Mouse (Mus musculus) stomach, embryonic 14.5 days (tissue): Measurements from ENCODE around the gene Gm10972. TPM values are rescaled to one million over a fixed set of nuclear protein-coding genes. Genes with fewer than 3 reads are reported as not detected.
A peak's percentile ranks its signal among the peaks of the same experiment; 100 is the strongest.
"Not testable (repeated sequence)": the region's sequence is repeated elsewhere in the genome, so short reads cannot be mapped to it uniquely, and the experiment has no call there.

Experiments used
- ATAC-seq: fragments of 200-750 bp; cut with Nextera tagmentation; 2 replicates; pipeline ENCODE4 v1.8.0; 2017; ENCODE audit warnings: low read depth, moderate TSS enrichment; ENCODE audit not compliant: insufficient number of reproducible peaks, insufficient read depth, low FRiP score
- H3K27ac ChIP-seq: fragments of 300-500 bp; sonication (generic); 2 replicates; pipeline ENCODE4 v1.5.1; 2014; ENCODE audit warnings: mild to moderate bottlenecking, low read length, moderate library complexity, mixed read lengths
- H3K27me3 ChIP-seq: fragments of 300-500 bp; sonication (generic); 2 replicates; pipeline ENCODE4 v1.6.1; 2014; ENCODE audit warnings: low read length, control low read depth, mixed read lengths; ENCODE audit not compliant: control insufficient read depth, insufficient read depth
- H3K36me3 ChIP-seq: fragments of 300-500 bp; sonication (generic); 2 replicates; pipeline ENCODE4 v1.6.1; 2014; ENCODE audit warnings: mild to moderate bottlenecking, control low read depth, low read length, moderate library complexity, mixed read lengths; ENCODE audit not compliant: control insufficient read depth, insufficient read depth
- H3K4me1 ChIP-seq: fragments of 300-500 bp; sonication (generic); 2 replicates; pipeline ENCODE4 v1.6.1; 2014; ENCODE audit warnings: low read length, control low read depth, mixed read lengths; ENCODE audit not compliant: control insufficient read depth, insufficient read depth
- H3K4me2 ChIP-seq: fragments of 300-500 bp; sonication (generic); replicated peaks from 2 replicates; pipeline ENCODE4 v1.6.1; 2014; ENCODE audit warnings: low read depth, low read length, control low read depth
- H3K4me3 ChIP-seq: fragments of 300-500 bp; sonication (generic); 2 replicates; pipeline ENCODE4 v1.5.1; 2014; ENCODE audit warnings: low read depth, low read length, control low read depth
- H3K9ac ChIP-seq: fragments of 300-500 bp; sonication (generic); replicated peaks from 2 replicates; pipeline ENCODE4 v1.6.1; 2014; ENCODE audit warnings: low read depth, mild to moderate bottlenecking, control low read depth, low read length, moderate library complexity, mixed read lengths
- H3K9me3 ChIP-seq: fragments of 300-500 bp; sonication (generic); 2 replicates; pipeline ENCODE4 v1.6.1; 2016; ENCODE audit warnings: low read depth, low read length, control low read depth; ENCODE audit not compliant: control insufficient read depth
- WGBS: fragments of 180-500 bp; shearing (Covaris S2); extraction: QIAGEN DNeasy Blood & Tissue Kit; methylation state at CpG from one replicate; pipeline ENCODE4 v1.1.7; 2014; 5-methylcytosine and 5-hydroxymethylcytosine counted together
- polyA plus RNA-seq: library from polyadenylated mRNA; unstranded; fragments of >200 nt; fragmentation: Nextera tagmentation; extraction: Ambion mirVana; gene quantifications from 2 replicates; pipeline ENCODE4 v1.2.1, GENCODE M21; 2014

Gene Gm10972
- polyA plus RNA-seq, 1 experiment from 2014 or later: not detected

DNA sequence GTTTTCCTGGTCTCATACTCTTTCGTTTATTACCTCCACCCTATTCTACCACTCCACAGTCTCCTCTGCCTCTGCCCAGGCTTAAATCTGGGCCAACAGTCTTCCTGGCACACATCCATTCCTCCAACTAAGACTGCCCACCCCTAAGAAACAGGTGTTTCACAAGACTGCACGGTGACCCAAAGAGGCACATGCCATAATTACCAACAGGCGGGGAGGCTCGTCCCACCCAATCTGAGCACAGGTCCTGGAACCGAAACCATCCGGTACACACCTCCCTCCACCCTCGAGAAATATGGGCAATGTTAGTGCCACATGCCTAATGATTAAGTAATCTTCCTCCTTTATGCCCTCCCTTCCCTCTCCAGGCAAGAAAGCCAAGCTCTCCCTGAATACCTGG, 7.5 kb downstream of the Gm10972 start:
- Histone ChIP-seq H3K27ac (no peak overlapping the region), H3K27me3 (no peaks in the 10 kb centered on the region), H3K4me3 (no peak overlapping the region), H3K4me2 (no peak overlapping the region), H3K9me3 (no peaks in the 10 kb centered on the region), H3K9ac (no peak overlapping the region), H3K36me3 (no peaks in the 10 kb centered on the region), H3K4me1 (peaks cover 17% of the 10 kb centered on the region)
- 71% methylated on average over 7 of the region's 7 CpGs for WGBS
- ATAC-seq: no peak

DNA sequence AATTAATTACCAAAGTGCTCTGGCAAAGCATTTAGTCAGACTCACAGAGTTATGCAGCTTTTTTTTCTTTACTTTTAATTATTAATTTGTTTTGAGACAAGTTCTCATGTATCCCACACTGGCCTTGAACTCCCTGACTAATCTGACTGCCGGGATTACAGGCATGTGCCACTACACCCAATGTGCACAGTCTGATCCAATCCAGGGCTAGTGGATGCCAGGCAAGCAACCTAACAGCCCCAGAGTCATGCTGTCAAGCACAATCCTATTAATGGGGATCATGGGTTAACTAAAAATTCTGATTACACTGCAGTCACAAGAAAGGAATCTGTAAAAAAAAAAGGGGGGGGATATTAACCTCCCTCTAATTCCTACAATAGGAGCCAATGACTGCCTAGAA, 11.1 kb downstream of the Gm10972 start:
- not testable (repeated sequence) for H3K27ac ChIP-seq, H3K4me3 ChIP-seq, H3K27me3 ChIP-seq, H3K9ac ChIP-seq, H3K4me2 ChIP-seq, ATAC-seq, H3K9me3 ChIP-seq, H3K36me3 ChIP-seq
- WGBS: 72% methylated on average over 1 of the region's 1 CpGs
- H3K4me1 ChIP-seq: peaks cover 18% of the 10 kb centered on the region

DNA sequence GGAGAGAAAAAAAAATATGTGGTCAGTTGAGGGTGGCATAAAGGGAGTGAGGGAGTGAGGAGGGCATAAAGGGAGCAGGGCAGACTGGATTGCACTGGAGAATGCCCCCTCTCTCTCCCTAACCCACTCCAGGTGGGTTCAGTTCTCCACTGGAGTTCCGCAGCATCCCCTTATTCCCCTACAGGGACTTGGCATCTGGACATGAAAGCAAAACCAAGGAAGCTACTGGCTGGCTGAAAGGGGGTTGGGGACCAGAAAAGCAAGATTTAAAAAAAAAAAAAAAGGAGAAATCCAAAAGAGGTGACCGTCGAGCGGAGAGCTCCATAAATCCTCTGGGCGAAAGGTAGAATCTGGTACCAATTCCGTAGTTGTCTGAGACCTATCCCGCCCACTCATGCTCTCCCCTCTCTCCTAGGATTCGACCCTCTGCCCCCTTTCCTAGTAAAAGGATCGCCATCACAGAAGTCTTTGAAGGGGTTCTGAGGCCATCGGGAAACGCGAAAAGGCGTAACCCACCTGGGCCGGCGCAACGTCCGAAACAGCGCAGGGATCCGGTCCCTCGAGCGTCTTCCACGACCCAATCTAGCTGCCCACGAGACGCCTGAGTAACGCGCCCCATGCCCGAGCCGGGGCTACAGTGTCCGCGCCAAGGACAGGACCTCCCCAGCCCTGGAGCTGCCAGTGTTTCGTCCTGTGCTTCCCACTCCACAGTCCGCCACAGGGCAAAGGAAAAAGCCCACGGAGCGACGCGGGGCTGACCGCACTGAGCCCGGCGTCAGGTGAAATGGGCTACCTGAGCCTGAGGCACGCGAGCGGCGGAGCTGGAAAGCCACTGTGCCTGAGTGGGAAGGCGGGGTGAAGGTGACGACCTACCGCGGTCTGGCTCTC, 15.2 kb downstream of the Gm10972 start:
- H3K27ac ChIP-seq, H3K36me3 ChIP-seq, H3K27me3 ChIP-seq, H3K4me1 ChIP-seq, ATAC-seq, H3K9me3 ChIP-seq: not testable (repeated sequence)
- Histone ChIP-seq H3K4me2 (peak overlapping the region; percentile 66), H3K9ac (peak overlapping the region; percentile 28; the same call in 1 of the 2 replicates), H3K4me3 (peak overlapping the region; percentile 33)
- 6% methylated on average over 22 of the region's 47 CpGs for WGBS

DNA sequence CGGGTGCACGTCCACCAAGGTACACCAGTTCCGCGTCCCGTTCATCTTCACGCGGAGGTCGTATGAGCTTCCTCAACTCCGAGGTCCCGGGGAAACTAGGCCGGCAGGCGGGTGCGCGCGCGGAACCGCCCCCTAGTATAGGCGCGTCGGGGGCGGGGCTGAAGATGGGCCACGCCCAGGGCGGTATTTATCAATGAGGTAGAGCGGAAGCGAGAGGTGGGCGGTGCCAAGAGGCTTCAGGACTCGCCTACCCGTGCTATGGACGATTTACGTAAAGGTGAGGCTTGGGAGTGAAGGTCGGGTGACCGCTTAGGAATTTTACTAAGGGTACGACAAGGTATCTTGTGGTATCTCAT, 15.8 kb downstream of the Gm10972 start, which contains the start of gene Tuft1:
Tuft1 (minus strand) TSS at position 133 of the 356 bp plus-strand sequence.
- H3K9me3 ChIP-seq, H3K36me3 ChIP-seq, H3K27me3 ChIP-seq, H3K4me1 ChIP-seq: not testable (repeated sequence)
- peak; percentile 91 for ATAC-seq
- Histone ChIP-seq H3K9ac (peak within 1 kb of the TSS; percentile 28; the same call in 1 of the 2 replicates), H3K4me2 (peak within 1 kb of the TSS; percentile 66), H3K27ac (peak within 1 kb of the TSS; percentile 61; the same call in 1 of the 2 replicates), H3K4me3 (peak within 1 kb of the TSS; percentile 33)
- 0% methylated on average over 18 of the region's 33 CpGs for WGBS

DNA sequence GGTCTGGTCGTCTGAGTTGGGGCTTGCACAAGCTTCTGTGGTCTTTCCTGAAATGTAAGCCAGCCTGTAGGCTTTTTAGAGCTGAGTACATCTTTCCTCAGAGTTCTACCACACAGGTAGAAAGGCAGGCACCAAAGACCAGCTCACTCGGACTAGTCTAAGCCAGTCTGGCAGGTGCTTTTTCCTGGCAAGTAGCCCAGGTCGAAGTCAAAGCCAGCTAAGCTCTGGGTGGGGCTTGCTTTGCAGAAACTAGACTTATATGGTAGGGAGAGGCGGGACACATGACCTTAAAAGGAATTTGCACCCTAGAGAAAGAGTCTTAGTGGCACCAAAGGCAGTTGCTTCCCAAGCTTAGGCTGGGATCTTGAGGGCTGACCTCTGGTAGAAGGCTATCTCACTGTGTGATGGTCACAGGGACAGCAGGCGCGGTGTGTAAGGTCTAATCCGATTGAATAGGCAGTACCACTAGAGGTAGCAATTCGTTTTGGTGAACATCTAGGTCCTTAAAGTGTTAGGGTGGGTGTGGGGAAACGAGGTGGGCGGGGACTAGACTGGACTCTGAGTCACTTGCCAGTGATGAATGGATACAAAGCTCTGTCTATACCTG, 16.3 kb downstream of the Gm10972 start:
- 33% methylated on average over 7 of the region's 10 CpGs for WGBS
- H3K36me3 ChIP-seq, H3K9ac ChIP-seq, H3K27me3 ChIP-seq, H3K9me3 ChIP-seq, H3K4me1 ChIP-seq, H3K4me3 ChIP-seq: not testable (repeated sequence)
- Histone ChIP-seq H3K27ac (peak overlapping the region; percentile 61; the same call in 1 of the 2 replicates), H3K4me2 (peak overlapping the region; percentile 35)
- ATAC-seq: peak; percentile 84

DNA sequence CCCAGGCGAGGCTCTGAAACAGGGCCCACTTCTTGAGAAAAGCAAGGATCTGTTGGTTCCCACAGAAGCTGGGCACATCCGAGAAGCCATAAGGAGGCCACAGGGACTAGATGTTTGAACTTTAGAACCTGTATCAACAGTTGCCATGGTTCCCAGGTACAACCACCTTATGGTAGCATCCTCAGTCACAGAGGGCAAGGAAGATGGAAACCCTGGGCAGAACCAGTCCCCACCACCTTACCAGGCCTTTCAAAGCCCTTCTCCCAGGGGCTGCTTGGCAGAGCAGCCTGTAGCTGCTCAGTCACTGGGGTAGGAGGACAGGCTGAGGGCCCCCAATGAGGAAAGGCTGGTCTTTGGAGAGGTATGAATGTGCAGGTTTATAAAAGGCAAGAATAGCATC, 17.9 kb downstream of the Gm10972 start:
- 89% methylated on average over 2 of the region's 2 CpGs for WGBS
- not testable (repeated sequence) for H3K27me3 ChIP-seq

DNA sequence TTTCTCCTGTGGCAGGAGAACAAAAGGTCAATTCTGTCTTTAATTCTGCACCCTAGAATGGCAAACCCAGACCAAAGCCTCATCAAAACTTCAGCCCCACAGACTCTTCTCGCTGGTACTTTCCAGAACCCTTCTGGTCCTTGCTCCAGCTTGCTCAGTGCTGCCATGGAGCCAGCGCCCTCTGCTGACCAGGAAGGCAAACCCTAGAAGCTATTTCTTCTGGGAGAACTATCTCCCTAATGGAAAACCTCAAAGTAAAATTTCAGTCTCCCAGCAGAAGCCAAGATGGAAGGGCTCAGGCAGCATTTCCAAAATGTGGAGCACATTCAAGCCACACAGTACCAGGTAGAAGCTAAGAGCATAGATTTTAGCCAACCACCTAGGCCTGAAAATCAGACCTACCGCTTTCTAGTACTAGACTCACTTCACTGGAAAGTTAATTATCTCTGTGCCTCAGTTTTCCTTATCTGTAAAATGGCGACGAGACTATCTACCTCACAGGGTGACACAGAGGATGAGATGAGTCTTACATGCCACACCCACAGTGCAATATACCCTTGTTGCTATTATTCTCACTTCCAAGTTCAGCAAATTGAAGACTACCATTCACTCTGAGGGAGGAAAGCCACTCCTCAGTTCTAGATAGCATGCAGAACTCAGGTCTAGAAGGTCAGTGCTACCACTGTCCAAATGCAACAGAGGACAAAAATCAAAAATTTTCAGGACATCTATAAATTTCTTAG, 22.3 kb downstream of the Gm10972 start:
- not testable (repeated sequence) for H3K4me3 ChIP-seq, H3K4me1 ChIP-seq, H3K36me3 ChIP-seq, H3K9ac ChIP-seq, ATAC-seq, H3K27me3 ChIP-seq, H3K27ac ChIP-seq, H3K4me2 ChIP-seq, H3K9me3 ChIP-seq
- WGBS: 78% methylated on average over 3 of the region's 5 CpGs

More for the DNA sequence above, 17.9 kb downstream of the Gm10972 start:
- H3K4me3 ChIP-seq, H3K4me2 ChIP-seq, H3K9ac ChIP-seq, H3K36me3 ChIP-seq, ATAC-seq, H3K4me1 ChIP-seq, H3K9me3 ChIP-seq, H3K27ac ChIP-seq: not testable (repeated sequence)

DNA sequence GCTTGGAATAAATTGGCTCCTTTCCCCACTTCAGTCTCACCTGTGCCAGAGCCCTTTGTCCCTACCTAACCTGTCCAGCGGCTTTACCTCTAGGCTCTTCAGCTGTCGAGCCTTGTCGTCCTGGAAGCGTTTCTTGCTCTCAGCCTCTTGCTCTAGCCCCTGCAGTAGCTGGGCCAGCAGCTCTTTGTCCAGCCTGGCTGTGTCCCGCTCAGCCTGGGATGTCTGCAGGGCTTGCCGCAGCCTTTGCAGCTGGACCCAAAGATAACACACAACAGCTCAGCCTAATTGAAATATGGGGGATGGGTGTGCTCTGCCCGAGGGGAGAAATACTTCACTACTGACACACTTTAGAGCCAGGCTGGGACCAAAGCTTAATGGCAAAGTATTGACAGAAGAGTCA, 23.0 kb downstream of the Gm10972 start:
- WGBS: 18% methylated on average over 7 of the region's 7 CpGs

More for the DNA sequence above, 23.0 kb downstream of the Gm10972 start:
- H3K9ac ChIP-seq, H3K4me1 ChIP-seq, H3K9me3 ChIP-seq, H3K4me2 ChIP-seq, H3K27me3 ChIP-seq, H3K27ac ChIP-seq, H3K36me3 ChIP-seq, H3K4me3 ChIP-seq: not testable (repeated sequence)
- ATAC-seq: peak; percentile 60; the same call in 1 of the 2 replicates
